Mouse (Mus musculus) CH12.LX (cell line): ENCODE measurements at regions not wholly inside any gene's neighbourhood (a gene's known extent, or its start where the extent isn't known, plus 50 kb on each side); places are given as distances from the start of the nearest gene placed in this dataset.

Source experiments
- DNase-seq: peaks from one replicate; pipeline ENCODE4 v3.0.0-alpha.2; 2013; ENCODE audit errors: extremely low read depth
- H3K27ac ChIP-seq: 2 replicates; pipeline ENCODE4 v1.5.1; 2012; ENCODE audit warnings: low read depth, mild to moderate bottlenecking, control low read depth, moderate library complexity; ENCODE audit not compliant: insufficient read depth
- H3K27me3 ChIP-seq: replicated peaks from 2 replicates; pipeline ENCODE3; 2012; ENCODE audit warnings: inconsistent platforms
- H3K36me3 ChIP-seq, 2 experiments: replicated peaks in 1 of 2; 2 replicates each; pipeline versions ENCODE3 to v1.6.1; 2012; ENCODE audit warnings: inconsistent platforms in 1 of 2, low read length in 1 of 2, mild to moderate bottlenecking in 1 of 2, mixed read lengths in 1 of 2, moderate library complexity in 1 of 2; ENCODE audit not compliant: control insufficient read depth in 1 of 2, insufficient read depth in 1 of 2
- H3K4me1 ChIP-seq, 2 experiments: 2 replicates each; pipeline ENCODE4 v1.6.1; 2012; ENCODE audit warnings: inconsistent platforms in 1 of 2, moderate library complexity in 1 of 2; ENCODE audit not compliant: insufficient read depth in 2 of 2, control insufficient read depth in 1 of 2
- H3K4me2 ChIP-seq: 2 replicates; pipeline ENCODE4 v1.6.1; 2012; ENCODE audit warnings: low read depth, mild to moderate bottlenecking, control low read depth; ENCODE audit not compliant: poor library complexity, insufficient read depth, severe bottlenecking
- H3K4me3 ChIP-seq, 3 experiments: fragments of 150-350 bp in 1 of 3; sonication (generic) in 1 of 3; replicated peaks in 1 of 3; 2 replicates each; pipeline versions ENCODE3 to v1.5.1; 2011 to 2012; ENCODE audit warnings: low read depth in 2 of 3, low read length in 2 of 3, mild to moderate bottlenecking in 2 of 3, moderate library complexity in 2 of 3, control low read depth in 1 of 3, improper control_type of control experiment in 1 of 3, inconsistent platforms in 1 of 3, mixed read lengths in 1 of 3; ENCODE audit not compliant: poor library complexity in 1 of 3
- H3K79me2 ChIP-seq: replicated peaks from 2 replicates; pipeline ENCODE4 v1.6.1; 2012; ENCODE audit warnings: mild to moderate bottlenecking, moderate library complexity; ENCODE audit not compliant: control insufficient read depth, poor library complexity, insufficient read depth, severe bottlenecking; ENCODE audit errors: extremely low read depth
- H3K9ac ChIP-seq: 2 replicates; pipeline ENCODE4 v1.6.1; 2012; ENCODE audit warnings: low read depth, mild to moderate bottlenecking, control low read depth, moderate library complexity; ENCODE audit not compliant: insufficient read depth
- H3K9me3 ChIP-seq: replicated peaks from 2 replicates; pipeline ENCODE3; 2012; ENCODE audit warnings: low read length, inconsistent platforms, mixed read lengths
- CHD1 ChIP-seq: IDR thresholded peaks from 2 replicates; pipeline ENCODE4 v1.6.1; 2012; ENCODE audit warnings: low read depth, low read length, improper control_type of control experiment, inconsistent platforms
- EP300 ChIP-seq: IDR thresholded peaks from 2 replicates; pipeline ENCODE4 v1.6.1; 2011; ENCODE audit warnings: low read length, improper control_type of control experiment
- ETS1 ChIP-seq: conservative IDR thresholded peaks from 2 replicates; pipeline ENCODE4 v1.6.1; 2012; ENCODE audit warnings: low read depth, mild to moderate bottlenecking, inconsistent platforms, low read length, improper control_type of control experiment, moderate library complexity
- GABPA ChIP-seq: IDR thresholded peaks from 2 replicates; pipeline ENCODE4 v1.6.1; 2012; ENCODE audit warnings: low read depth, low read length, improper control_type of control experiment, inconsistent platforms; ENCODE audit not compliant: insufficient replicate concordance
- HCFC1 ChIP-seq: IDR thresholded peaks from 2 replicates; pipeline ENCODE4 v1.6.1; 2012; ENCODE audit warnings: low read depth, mild to moderate bottlenecking, inconsistent platforms, low read length, improper control_type of control experiment
- MAX ChIP-seq: IDR thresholded peaks from 2 replicates; pipeline ENCODE4 v1.6.1; 2011; ENCODE audit warnings: low read length, improper control_type of control experiment
- MEF2A ChIP-seq: IDR thresholded peaks from 2 replicates; pipeline ENCODE4 v1.6.1; 2014; ENCODE audit warnings: low read depth, mild to moderate bottlenecking, inconsistent platforms, low read length, improper control_type of control experiment, borderline replicate concordance
- MXI1 ChIP-seq: IDR thresholded peaks from 2 replicates; pipeline ENCODE4 v1.6.1; 2011; ENCODE audit warnings: mild to moderate bottlenecking, low read depth, low read length, improper control_type of control experiment
- NELFE ChIP-seq: IDR thresholded peaks from 2 replicates; pipeline ENCODE4 v1.6.1; 2011; ENCODE audit warnings: low read depth, low read length, improper control_type of control experiment
- POLR2AphosphoS2 ChIP-seq: IDR thresholded peaks from 2 replicates; pipeline ENCODE4 v1.6.1; 2011; ENCODE audit warnings: low read depth, low read length, improper control_type of control experiment
- RAD21 ChIP-seq: IDR thresholded peaks from 2 replicates; pipeline ENCODE4 v1.6.1; 2011; ENCODE audit warnings: low read depth, mild to moderate bottlenecking, low read length, improper control_type of control experiment, moderate library complexity
- RCOR1 ChIP-seq: conservative IDR thresholded peaks from 2 replicates; pipeline ENCODE4 v1.6.1; 2012; ENCODE audit warnings: low read depth, mild to moderate bottlenecking, inconsistent platforms, low read length, improper control_type of control experiment
- SIN3A ChIP-seq: IDR thresholded peaks from 2 replicates; pipeline ENCODE4 v1.6.1; 2012; ENCODE audit warnings: low read length, improper control_type of control experiment, inconsistent platforms
- TBP ChIP-seq: conservative IDR thresholded peaks from 2 replicates; pipeline ENCODE4 v1.6.1; 2011; ENCODE audit warnings: low read depth, low read length, improper control_type of control experiment
- UBTF ChIP-seq: IDR thresholded peaks from 2 replicates; pipeline ENCODE4 v1.6.1; 2012; ENCODE audit warnings: low read depth, mild to moderate bottlenecking, inconsistent platforms, low read length, improper control_type of control experiment, moderate library complexity
- USF1 ChIP-seq: IDR thresholded peaks from 2 replicates; pipeline ENCODE4 v1.6.1; 2014; ENCODE audit warnings: low read depth, mild to moderate bottlenecking, inconsistent platforms, low read length, improper control_type of control experiment
- USF2 ChIP-seq: conservative IDR thresholded peaks from 2 replicates; pipeline ENCODE4 v1.6.1; 2011; ENCODE audit warnings: low read depth, low read length, improper control_type of control experiment
- ZMIZ1 ChIP-seq: IDR thresholded peaks from 2 replicates; pipeline ENCODE4 v1.6.1; 2012; ENCODE audit warnings: low read depth, mild to moderate bottlenecking, inconsistent platforms, low read length, improper control_type of control experiment
- dilution Hi-C: fragments of 300-500 bp; cut with MboI; formaldehyde crosslinking; loops from 2 replicates; pipeline ENCODE4 v1.14.3; 2020; ENCODE audit warnings: low sequenced_read_pairs; ENCODE audit not compliant: extremely low pct_unique_long_range_greater_than_20kb, extremely low pct_ligation_motif_present
- in situ Hi-C: fragments of 300-500 bp; cut with MboI; formaldehyde crosslinking; loops from 3 replicates; pipeline ENCODE4 v1.14.3; 2019; ENCODE audit warnings: low sequenced_read_pairs, low pct_ligation_motif_present, low pct_unique_long_range_greater_than_20kb, mixed read lengths

DNA sequence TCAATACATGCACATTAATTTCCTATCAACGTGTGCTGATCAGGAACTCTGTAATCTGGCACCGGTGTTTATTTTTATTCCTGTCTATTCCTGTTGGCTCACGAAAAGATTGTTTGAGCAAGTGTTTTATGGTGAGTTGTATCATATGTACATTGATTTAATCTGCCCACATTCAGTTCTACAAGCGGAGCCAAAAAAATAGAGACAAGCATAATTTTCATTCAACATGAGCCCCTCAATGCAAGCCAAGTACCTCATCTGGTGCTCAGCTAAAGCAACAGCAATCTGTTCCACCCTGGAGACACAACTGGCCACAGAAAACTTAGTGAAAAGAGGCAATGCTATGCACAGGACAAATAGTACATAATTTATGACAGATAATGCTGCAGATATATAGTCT lies 147.6 kb downstream of the Fam84b start:
- Histone ChIP-seq H3K4me2 (no peak overlapping the region), H3K4me3 (no peak overlapping the region), H3K9me3 (no peaks in the 10 kb centered on the region), H3K79me2 (no peaks in the 10 kb centered on the region), H3K36me3 (no peaks in the 10 kb centered on the region), H3K27ac (no peak overlapping the region), H3K9ac (no peak overlapping the region), H3K27me3 (no peaks in the 10 kb centered on the region), H3K4me1 (peaks cover 0 to 4% of the 10 kb centered on the region in 2 experiments; a peak in 1 of 4 replicates)
- in situ Hi-C loops: no loop called here
- dilution Hi-C loops: no loop called here
- DNase-seq: no peak
- TF ChIP-seq RAD21 (no peak), POLR2AphosphoS2 (no peak), GABPA (no peak), MXI1 (no peak), SIN3A (no peak), UBTF (no peak), CHD1 (no peak), HCFC1 (no peak), USF2 (no peak), RCOR1 (no peak), MAX (no peak), MEF2A (no peak), NELFE (no peak), ETS1 (no peak), ZMIZ1 (no peak), TBP (no peak)

DNA sequence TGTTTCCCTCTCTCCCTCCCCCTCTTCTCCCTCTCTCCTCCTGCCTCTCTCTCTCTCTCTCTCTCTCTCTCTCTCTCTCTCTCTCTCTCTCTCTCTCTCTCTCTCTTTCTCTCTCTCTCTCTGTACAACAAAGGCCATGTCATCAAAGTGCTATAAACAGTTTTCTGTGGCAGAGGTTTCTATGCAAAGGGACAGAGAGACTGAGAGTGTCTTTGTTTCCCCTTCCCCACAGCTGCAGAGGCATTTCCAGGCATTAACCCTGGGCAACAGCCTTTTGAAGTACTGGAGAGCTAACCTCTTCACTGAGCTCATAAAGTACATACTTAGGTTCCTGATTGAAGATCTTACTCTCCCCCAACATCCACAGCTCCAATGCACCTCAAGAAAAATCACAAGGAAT lies 152.3 kb downstream of the Fam84b start:
- DNase-seq: no peak
- dilution Hi-C loops: no loop called here
- in situ Hi-C loops: no loop called here
- Histone ChIP-seq H3K27me3 (no peaks in the 10 kb centered on the region), H3K79me2 (no peaks in the 10 kb centered on the region), H3K4me3 (no peak overlapping the region), H3K9me3 (no peaks in the 10 kb centered on the region)
- TF ChIP-seq ZMIZ1: no peak
- TF ChIP-seq SIN3A: no peak
- TF ChIP-seq EP300: no peak
- TF ChIP-seq USF1: no peak
- no peak for TF ChIP-seq POLR2AphosphoS2
- TF ChIP-seq, all 38 proteins: peak for 0
- no peaks in the 10 kb centered on the region for H3K36me3 ChIP-seq
- no peak overlapping the region; the same call in 1 of the 2 replicates for H3K4me2 ChIP-seq
- H3K9ac ChIP-seq: no peak overlapping the region
- no peak overlapping the region for H3K27ac ChIP-seq
- peaks cover 0 to 6% of the 10 kb centered on the region in 2 experiments; a peak in 2 of 4 replicates for H3K4me1 ChIP-seq
